Mouse (Mus musculus): ENCODE results near the gene Hist1h4d. TPM values are rescaled to one million over a fixed set of nuclear protein-coding genes. Genes with fewer than 3 reads are reported as not detected.
"Not testable (repeated sequence)": the region's sequence is repeated elsewhere in the genome, so short reads cannot be mapped to it uniquely, and the experiment has no call there.

Gene Hist1h4d
- total RNA-seq, 2 experiments from 2014 or later: 61.5 to 67.6 TPM

GRCm38 (mm10) chr13:23571504-23572217, 9.7 kb upstream of the Hist1h4d start:
- intact Hi-C loops (cut with DNase I); DNase-seq: not testable (repeated sequence)

- no peak for DNase-seq
- intact Hi-C loops (cut with DNase I): no loop called here
Observed at GRCm38 (mm10) chr13:23572218-23573033, 9.0 kb upstream of the Hist1h4d start.

- intact Hi-C loops (cut with DNase I); DNase-seq: not testable (repeated sequence)
Observed at GRCm38 (mm10) chr13:23573034-23573897, 8.1 kb upstream of the Hist1h4d start.

- intact Hi-C loops (cut with DNase I): not testable (repeated sequence)
- DNase-seq: peak; percentile 77 to 82
Observed at GRCm38 (mm10) chr13:23573898-23574524, 7.4 kb upstream of the Hist1h4d start, which contains the start of the genes Hist1h2bf and Hist1h2ad. Gene Hist1h2bf, minus strand, starts transcription at chr13:23574196. Gene Hist1h2ad, plus strand, starts transcription at chr13:23574381.

GRCm38 (mm10) chr13:23574546-23575170, 6.7 kb upstream of the Hist1h4d start:
- intact Hi-C loops (cut with DNase I); DNase-seq: not testable (repeated sequence)

- intact Hi-C loops (cut with DNase I): no loop called here
- DNase-seq: peak in 1 of 2 experiments; percentile 55
Observed at GRCm38 (mm10) chr13:23575271-23575851, 6.0 kb upstream of the Hist1h4d start, which contains the start of gene Hist1h3d. Gene Hist1h3d, plus strand, starts transcription at chr13:23575763.

- DNase-seq; intact Hi-C loops (cut with DNase I): not testable (repeated sequence)
Observed at GRCm38 (mm10) chr13:23575864-23576313, 5.5 kb upstream of the Hist1h4d start.

GRCm38 (mm10) chr13:23576351-23576881, 5.0 kb upstream of the Hist1h4d start:
- DNase-seq: no peak

GRCm38 (mm10) chr13:23576906-23577639, 4.3 kb upstream of the Hist1h4d start:
- no peak for DNase-seq
- intact Hi-C loops (cut with DNase I): no loop called here

More at GRCm38 (mm10) chr13:23576351-23576881, 5.0 kb upstream of the Hist1h4d start:
- intact Hi-C loops (cut with DNase I): no loop called here

GRCm38 (mm10) chr13:23577835-23578234, 3.6 kb upstream of the Hist1h4d start:
- DNase-seq: no peak
- intact Hi-C loops (cut with DNase I): no loop called here

- DNase-seq: no peak
- intact Hi-C loops (cut with DNase I): loop anchor here (5.0 to 10.0 kb wide), 7 partner anchors 50 to 1868 kb away; partner anchors contain the start of genes Hist1h1b, Hist1h1t, Hist1h2ac and Hist1h2af
Observed at GRCm38 (mm10) chr13:23582219-23583056, 1.0 kb downstream of the Hist1h4d start.

GRCm38 (mm10) chr13:23583387-23584068, 2.1 kb downstream of the Hist1h4d start:
- DNase-seq: no peak
- intact Hi-C loops (cut with DNase I): loop anchor here (2.0 to 10.0 kb wide), 8 partner anchors 39 to 1869 kb away; partner anchors contain the start of genes Hist1h1b, Hist1h1e, Hist1h1t and Hist1h2ac

- intact Hi-C loops (cut with DNase I): loop anchor here (2.0 to 10.0 kb wide), 8 partner anchors 38 to 1870 kb away; partner anchors contain the start of genes Hist1h1b, Hist1h1e, Hist1h1t and Hist1h2ac
- DNase-seq: no peak
Observed at GRCm38 (mm10) chr13:23584331-23584730, 2.9 kb downstream of the Hist1h4d start.

- intact Hi-C loops (cut with DNase I): loop anchor here (1.0 to 10.0 kb wide), 5 partner anchors 38 to 1870 kb away; partner anchors contain the start of genes Hist1h1b, Hist1h1c, Hist1h1e and Hist1h2ai
- peak; percentile 73 to 80 for DNase-seq
Observed at GRCm38 (mm10) chr13:23585029-23585441, 3.6 kb downstream of the Hist1h4d start.

- DNase-seq: peak; percentile 68 to 75
- intact Hi-C loops (cut with DNase I): loop anchor here (1.0 to 10.0 kb wide), 5 partner anchors 37 to 1871 kb away; partner anchors contain the start of genes Hist1h1b, Hist1h1c, Hist1h1e and Hist1h2ai
Observed at GRCm38 (mm10) chr13:23585442-23586098, 4.2 kb downstream of the Hist1h4d start.
